Mouse (Mus musculus) G1E-ER4 (cell line): ENCODE measurements around the gene Btnl1. TPM values are rescaled to one million over a fixed set of nuclear protein-coding genes. Genes with fewer than 3 reads are reported as not detected.

Experiments
- GATA1 ChIP-seq: IDR thresholded peaks from one replicate; pipeline ENCODE4 v1.8.0; 2012; ENCODE audit warnings: low read length, inconsistent platforms
- polyA plus RNA-seq: library from polyadenylated mRNA; stranded (reverse); fragments of >175 nt; gene quantifications from 2 replicates; pipeline ENCODE4 v1.2.3, GENCODE M21; 2012

Btnl1 gene
- polyA plus RNA-seq, 1 experiment = not detected

- TF ChIP-seq GATA1 = no peak
Observed at GRCm38 (mm10) chr17:34377450-34378209, 698 bp downstream of the Btnl1 start.

GRCm38 (mm10) chr17:34378716-34379115, 1.8 kb downstream of the Btnl1 start:
- no peak for TF ChIP-seq GATA1

- TF ChIP-seq GATA1 = no peak
Observed at GRCm38 (mm10) chr17:34379451-34379850, 2.5 kb downstream of the Btnl1 start.

- TF ChIP-seq GATA1 = no peak
Observed at GRCm38 (mm10) chr17:34381876-34382275, 4.9 kb downstream of the Btnl1 start.

- no peak for TF ChIP-seq GATA1
Observed at GRCm38 (mm10) chr17:34383212-34383611, 6.3 kb downstream of the Btnl1 start.

GRCm38 (mm10) chr17:34384699-34385098, 7.8 kb downstream of the Btnl1 start:
- no peak for TF ChIP-seq GATA1

GRCm38 (mm10) chr17:34386656-34387055, 9.7 kb downstream of the Btnl1 start:
- TF ChIP-seq GATA1 = no peak

GRCm38 (mm10) chr17:34388513-34388912, 11.6 kb downstream of the Btnl1 start:
- TF ChIP-seq GATA1 = no peak

GRCm38 (mm10) chr17:34391507-34391906, 14.6 kb downstream of the Btnl1 start:
- TF ChIP-seq GATA1 = no peak

GRCm38 (mm10) chr17:34392321-34392720, 15.4 kb downstream of the Btnl1 start:
- TF ChIP-seq GATA1 = no peak

GRCm38 (mm10) chr17:34397357-34397756, 20.4 kb downstream of the Btnl1 start:
- no peak for TF ChIP-seq GATA1

- no peak for TF ChIP-seq GATA1
Observed at GRCm38 (mm10) chr17:34398058-34398710, 21.3 kb downstream of the Btnl1 start.

GRCm38 (mm10) chr17:34398711-34399393, 21.9 kb downstream of the Btnl1 start, which contains the start of gene BC051142:
TSS of gene BC051142 (plus strand) at chr17:34398820.
- TF ChIP-seq GATA1 = no peak

- no peak for TF ChIP-seq GATA1
Observed at GRCm38 (mm10) chr17:34399394-34399715, 22.4 kb downstream of the Btnl1 start.

GRCm38 (mm10) chr17:34411117-34411516, 34.2 kb downstream of the Btnl1 start:
- no peak for TF ChIP-seq GATA1

- TF ChIP-seq GATA1 = no peak
Observed at GRCm38 (mm10) chr17:34420014-34420413, 43.1 kb downstream of the Btnl1 start.
